Mouse (Mus musculus) thymus, adult 2 months (tissue): ENCODE results near the gene Gas2l3. TPM values are rescaled to one million over a fixed set of nuclear protein-coding genes. Genes with fewer than 3 reads are reported as not detected.

Source experiments
- DNase-seq: peaks from one replicate; pipeline ENCODE4 v3.0.0; 2021
- H3K27ac ChIP-seq: fragments of 200-500 bp; 2 replicates; pipeline ENCODE4 v1.5.1; 2012; ENCODE audit warnings: low read length, control low read depth; ENCODE audit not compliant: control insufficient read depth, insufficient read depth
- H3K27me3 ChIP-seq: fragments of 200-500 bp; 2 replicates; pipeline ENCODE4 v1.6.1; 2012; ENCODE audit warnings: mild to moderate bottlenecking, low read length, moderate library complexity, mixed read lengths; ENCODE audit not compliant: control insufficient read depth, insufficient read depth
- H3K36me3 ChIP-seq: fragments of 200-500 bp; 2 replicates; pipeline ENCODE4 v1.6.1; 2012; ENCODE audit warnings: mild to moderate bottlenecking, low read length, moderate library complexity; ENCODE audit not compliant: control insufficient read depth, insufficient read depth
- H3K4me1 ChIP-seq: fragments of 200-500 bp; replicated peaks from 2 replicates; pipeline ENCODE4 v1.6.1; 2012; ENCODE audit warnings: low read length; ENCODE audit not compliant: control insufficient read depth, insufficient read depth
- H3K4me3 ChIP-seq: fragments of 200-500 bp; 2 replicates; pipeline ENCODE4 v1.5.1; 2012; ENCODE audit warnings: mild to moderate bottlenecking, low read length, control low read depth, moderate library complexity; ENCODE audit not compliant: control insufficient read depth, insufficient read depth
- CTCF ChIP-seq: fragments of 200-500 bp; IDR thresholded peaks from 2 replicates; pipeline ENCODE4 v1.5.1; 2012; ENCODE audit warnings: mild to moderate bottlenecking, control low read depth, low read length, moderate library complexity, borderline replicate concordance; ENCODE audit not compliant: control insufficient read depth, poor library complexity, insufficient read depth; ENCODE audit errors: extremely low read depth
- POLR2A ChIP-seq: fragments of 200-500 bp; IDR thresholded peaks from 2 replicates; pipeline ENCODE4 v1.6.1; 2012; ENCODE audit warnings: mild to moderate bottlenecking, low read length, control low read depth, moderate library complexity; ENCODE audit not compliant: control insufficient read depth, poor library complexity, insufficient read depth; ENCODE audit errors: extremely low read depth
- WGBS: fragments of 180-500 bp; shearing (Covaris S2); methylation state at CpG from one replicate; pipeline ENCODE4 v1.1.7; 2018; 5-methylcytosine and 5-hydroxymethylcytosine counted together
- polyA plus RNA-seq: library from polyadenylated mRNA; depleted of rRNA; stranded (reverse); fragments of >200 nt; gene quantifications from 2 replicates; pipeline ENCODE4 v1.2.3, GENCODE M21; 2012

Gene Gas2l3
- polyA plus RNA-seq, 1 experiment = 2.6 TPM

GRCm38 (mm10) chr10:89453068-89453641 lies 9.4 kb upstream of the Gas2l3 start:
- Histone ChIP-seq H3K4me1 (peaks cover 8% of the 10 kb centered on the region), H3K27me3 (no peaks in the 10 kb centered on the region), H3K27ac (no peak overlapping the region), H3K4me3 (no peak overlapping the region), H3K36me3 (no peaks in the 10 kb centered on the region)
- 15% methylated on average over 15 of the region's 15 CpGs for WGBS
- no peak for DNase-seq
- TF ChIP-seq CTCF (no peak), POLR2A (no peak)

GRCm38 (mm10) chr10:89450411-89450810 lies 6.6 kb upstream of the Gas2l3 start:
- peaks cover 8% of the 10 kb centered on the region for H3K4me1 ChIP-seq
- WGBS = 57% methylated on average over 10 of the region's 10 CpGs
- no peaks in the 10 kb centered on the region for H3K27me3 ChIP-seq
- H3K36me3 ChIP-seq = no peaks in the 10 kb centered on the region
- no peak for DNase-seq
- no peak for TF ChIP-seq POLR2A
- no peak for TF ChIP-seq CTCF
- H3K4me3 ChIP-seq = no peak overlapping the region
- no peak overlapping the region for H3K27ac ChIP-seq

- Histone ChIP-seq H3K36me3 (no peaks in the 10 kb centered on the region), H3K4me3 (peak overlapping the region; percentile 61), H3K27ac (no peak overlapping the region), H3K27me3 (no peaks in the 10 kb centered on the region), H3K4me1 (peaks cover 6% of the 10 kb centered on the region)
- TF ChIP-seq CTCF (no peak), POLR2A (no peak)
- 9% methylated on average over 3 of the region's 3 CpGs for whole genome bisulfite sequencing
- no peak for DNase-seq
These were observed 614 bp upstream of the Gas2l3 start for GRCm38 (mm10) chr10:89444381-89444780.

- H3K27me3 ChIP-seq = no peaks in the 10 kb centered on the region
- WGBS = under 1% methylated on average over 17 of the region's 17 CpGs
- H3K36me3 ChIP-seq = no peaks in the 10 kb centered on the region
- H3K4me3 ChIP-seq = peak overlapping the region; percentile 61
- no peak for TF ChIP-seq POLR2A
- TF ChIP-seq CTCF = no peak
- peaks cover 6% of the 10 kb centered on the region for H3K4me1 ChIP-seq
- DNase-seq = no peak
- no peak overlapping the region for H3K27ac ChIP-seq
These were observed 598 bp downstream of the Gas2l3 start for GRCm38 (mm10) chr10:89443115-89443622.

- TF ChIP-seq CTCF (no peak), POLR2A (no peak)
- H3K4me3 ChIP-seq = no peak overlapping the region
- no peak for DNase-seq
- 12% methylated on average over 4 of the region's 4 CpGs for WGBS
- no peaks in the 10 kb centered on the region for H3K27me3 ChIP-seq
- H3K4me1 ChIP-seq = peaks cover 6% of the 10 kb centered on the region
- no peaks in the 10 kb centered on the region for H3K36me3 ChIP-seq
- H3K27ac ChIP-seq = no peak overlapping the region
These were observed 1.1 kb downstream of the Gas2l3 start for GRCm38 (mm10) chr10:89442640-89443039.

GRCm38 (mm10) chr10:89441961-89442360 lies 1.8 kb downstream of the Gas2l3 start:
- Histone ChIP-seq H3K4me1 (peaks cover 6% of the 10 kb centered on the region), H3K27me3 (no peaks in the 10 kb centered on the region), H3K36me3 (no peaks in the 10 kb centered on the region), H3K4me3 (no peak overlapping the region), H3K27ac (no peak overlapping the region)
- DNase-seq = no peak
- WGBS = 97% methylated on average over 3 of the region's 3 CpGs
- TF ChIP-seq POLR2A = no peak
- no peak for TF ChIP-seq CTCF
